Mouse (Mus musculus): ENCODE results near the gene Ddx58. TPM values are rescaled to one million over a fixed set of nuclear protein-coding genes. Genes with fewer than 3 reads are reported as not detected.
A peak's percentile ranks its signal among the peaks of the same experiment; 100 is the strongest.

Gene Ddx58
- total and polyA plus RNA-seq, 3 experiments, result 13.3 to 30.3 (median 25.2) TPM

DNA sequence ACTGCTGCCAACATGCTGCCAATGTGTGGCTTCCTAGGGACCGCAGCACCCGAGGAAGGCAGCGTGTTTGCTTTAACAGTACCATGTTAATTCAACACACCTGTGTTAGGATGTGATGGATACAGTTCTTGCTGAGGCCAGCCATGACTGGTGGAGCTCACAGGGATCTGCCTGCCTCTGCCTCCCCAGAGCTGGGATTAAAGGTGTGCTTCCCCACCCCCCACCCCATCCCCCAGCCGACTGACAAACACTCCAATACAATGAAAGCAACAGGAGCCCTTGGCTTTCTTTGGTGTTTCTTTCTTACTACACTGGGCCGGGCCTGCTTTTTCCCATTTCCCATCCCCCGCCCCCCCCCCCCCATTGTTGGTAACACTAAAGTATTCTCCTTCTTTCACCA lies 5.4 kb downstream of the Ddx58 start:
- DNase-seq, result no peak

DNA sequence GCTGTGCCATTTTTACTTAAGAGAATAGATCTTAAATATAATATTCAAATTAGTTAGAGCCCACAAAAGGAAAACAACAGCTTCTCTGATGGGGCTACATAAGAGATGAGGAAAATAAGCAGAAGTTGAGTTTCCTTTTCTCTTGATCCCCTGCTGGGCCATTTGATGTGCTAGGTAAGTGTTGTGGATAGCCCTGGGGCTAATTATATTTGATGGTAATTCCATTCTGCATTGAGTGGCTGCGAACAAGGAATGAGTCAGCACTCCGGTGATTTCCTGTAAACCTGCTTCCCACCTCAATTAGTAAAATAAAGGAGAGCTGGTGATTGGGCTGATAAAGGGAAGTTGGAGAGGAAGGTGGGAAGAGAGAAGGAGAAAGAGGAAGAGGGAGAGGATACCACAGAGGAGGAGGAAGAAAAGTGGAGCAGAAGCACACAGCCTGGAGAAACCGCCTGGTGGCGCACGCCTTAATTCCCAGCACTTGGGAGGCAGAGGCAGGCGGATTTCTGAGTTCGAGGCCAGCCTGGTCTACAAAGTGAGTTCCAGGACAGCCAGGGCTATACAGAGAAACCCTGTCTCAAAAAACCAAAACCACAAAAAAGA lies 6.5 kb downstream of the Ddx58 start:
- no peak for DNase-seq

DNA sequence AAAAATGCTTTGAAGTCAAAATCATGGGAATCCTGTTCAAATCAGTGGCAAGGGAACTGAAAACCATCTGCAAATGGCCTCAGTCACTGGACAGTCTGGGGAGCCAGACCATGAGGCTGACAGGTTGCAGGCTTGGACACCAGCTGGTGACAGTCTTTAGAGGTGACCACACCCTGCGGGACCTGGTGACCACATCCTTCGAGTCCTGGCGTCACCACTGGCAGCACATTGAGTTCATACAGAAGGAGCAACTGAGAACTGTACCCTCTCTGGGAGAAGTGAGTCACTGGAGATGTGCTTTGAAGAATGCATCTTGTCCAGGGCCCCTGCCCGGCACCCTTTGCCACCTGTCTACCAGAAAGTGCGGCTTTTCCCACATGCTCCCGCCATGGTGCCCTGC lies 9.9 kb downstream of the Ddx58 start:
- DNase-seq, result no peak

GRCm38 (mm10) chr4:40227886-40228285 lies 11.7 kb downstream of the Ddx58 start:
- no peak for DNase-seq

- DNase-seq, result no peak
These were observed 12.5 kb downstream of the Ddx58 start for GRCm38 (mm10) chr4:40227131-40227530.

DNA sequence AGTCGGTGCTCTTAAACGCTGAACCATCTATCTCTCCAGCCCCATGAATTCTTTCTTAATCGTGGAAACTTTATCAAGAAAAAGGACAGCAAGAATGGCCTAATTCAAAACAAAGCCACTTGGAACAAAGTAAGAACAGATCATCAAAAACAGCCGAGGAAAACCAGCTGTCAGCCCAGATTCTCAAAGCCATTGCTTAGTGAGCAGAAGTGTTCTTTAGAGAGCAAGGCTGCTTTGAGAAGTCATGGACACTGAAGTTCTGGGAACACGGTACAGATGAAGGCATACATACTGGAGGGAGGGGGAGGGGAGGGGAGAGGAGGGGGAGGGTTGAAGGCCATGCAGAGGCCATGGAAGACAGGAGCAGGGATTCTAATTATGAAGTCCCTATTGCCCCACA lies 13.5 kb downstream of the Ddx58 start:
- no peak for DNase-seq

GRCm38 (mm10) chr4:40221876-40222585 lies 17.6 kb downstream of the Ddx58 start:
- DNase-seq, result no peak

GRCm38 (mm10) chr4:40221004-40221760 lies 18.4 kb downstream of the Ddx58 start:
- no peak for DNase-seq

GRCm38 (mm10) chr4:40220437-40220836 lies 19.2 kb downstream of the Ddx58 start:
- no peak for DNase-seq

DNA sequence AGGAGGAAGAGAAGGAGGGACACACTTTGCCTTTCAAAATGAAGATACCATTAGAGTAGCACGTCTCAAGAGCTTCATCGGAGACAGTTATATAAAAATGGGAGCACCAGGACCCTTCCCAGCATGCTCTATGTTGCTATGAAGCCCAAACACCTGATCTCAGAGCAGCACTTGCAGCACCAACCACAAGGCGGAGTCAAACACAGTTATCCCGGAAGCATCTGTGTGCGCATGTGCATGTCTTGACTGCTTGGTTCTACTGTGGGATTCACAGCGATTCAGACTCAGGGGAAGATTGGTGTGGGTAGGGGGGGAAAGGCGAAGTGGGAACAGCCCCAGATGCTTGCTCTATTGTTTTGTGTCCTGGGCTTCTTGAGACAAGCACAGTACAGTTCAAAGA lies 21.2 kb downstream of the Ddx58 start:
- no peak for DNase-seq

DNA sequence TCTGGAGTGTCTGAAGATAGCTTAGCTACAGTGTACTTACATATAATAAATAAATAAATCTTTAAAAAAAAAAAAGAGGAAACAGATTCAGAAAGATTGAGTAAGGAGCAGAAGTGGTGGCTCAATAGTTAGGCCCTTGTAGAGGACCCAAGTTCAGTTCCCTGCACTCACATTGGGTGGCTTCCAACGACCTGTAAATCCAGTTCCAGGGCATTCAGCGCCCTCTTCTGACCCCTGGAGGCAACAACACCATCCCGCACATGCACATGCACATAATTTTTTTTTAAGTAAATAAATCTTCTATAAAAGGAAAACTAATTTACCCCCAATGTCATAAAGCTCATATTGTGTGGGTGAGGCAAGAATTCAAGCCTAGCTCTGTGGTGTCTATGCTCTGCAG lies 21.7 kb downstream of the Ddx58 start:
- no peak for DNase-seq

DNA sequence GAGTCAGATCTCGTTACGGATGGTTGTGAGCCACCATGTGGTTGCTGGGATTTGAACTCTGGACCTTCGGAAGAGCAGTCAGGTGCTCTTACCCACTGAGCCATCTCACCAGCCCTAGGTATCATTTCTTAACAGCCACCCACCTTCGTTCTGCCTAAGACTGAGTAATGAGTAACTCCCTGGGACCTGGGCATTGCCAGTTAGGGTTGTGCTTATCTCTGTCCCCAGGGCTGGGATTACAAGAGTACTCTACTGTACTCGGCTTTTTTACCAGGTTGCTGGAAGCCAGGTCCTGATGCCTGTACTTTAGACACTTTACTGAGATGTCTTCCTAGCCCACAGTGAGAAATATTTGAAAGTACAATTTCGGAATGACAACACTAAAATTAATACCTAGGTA lies 27.5 kb downstream of the Ddx58 start:
- DNase-seq, result no peak

DNA sequence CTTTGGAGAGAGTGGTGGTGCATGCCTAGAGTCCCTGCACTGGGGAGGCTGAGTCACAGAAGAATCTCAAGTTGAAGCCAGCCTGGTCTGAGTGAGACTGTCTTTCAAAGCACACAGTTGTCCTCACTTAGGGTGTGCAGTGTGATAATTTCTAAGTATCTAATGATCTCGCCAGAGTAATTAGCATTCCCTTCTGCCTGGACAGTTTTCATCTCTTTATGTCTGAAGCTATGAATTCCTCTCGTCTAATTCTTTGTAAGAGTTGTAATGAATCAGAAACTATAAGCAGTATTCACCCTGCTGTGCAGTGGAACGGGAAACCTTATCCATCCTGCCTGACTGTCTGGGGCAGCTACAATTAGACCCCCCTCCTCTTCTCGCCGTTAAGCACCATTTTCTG lies 31.9 kb downstream of the Ddx58 start:
- DNase-seq, result no peak

DNA sequence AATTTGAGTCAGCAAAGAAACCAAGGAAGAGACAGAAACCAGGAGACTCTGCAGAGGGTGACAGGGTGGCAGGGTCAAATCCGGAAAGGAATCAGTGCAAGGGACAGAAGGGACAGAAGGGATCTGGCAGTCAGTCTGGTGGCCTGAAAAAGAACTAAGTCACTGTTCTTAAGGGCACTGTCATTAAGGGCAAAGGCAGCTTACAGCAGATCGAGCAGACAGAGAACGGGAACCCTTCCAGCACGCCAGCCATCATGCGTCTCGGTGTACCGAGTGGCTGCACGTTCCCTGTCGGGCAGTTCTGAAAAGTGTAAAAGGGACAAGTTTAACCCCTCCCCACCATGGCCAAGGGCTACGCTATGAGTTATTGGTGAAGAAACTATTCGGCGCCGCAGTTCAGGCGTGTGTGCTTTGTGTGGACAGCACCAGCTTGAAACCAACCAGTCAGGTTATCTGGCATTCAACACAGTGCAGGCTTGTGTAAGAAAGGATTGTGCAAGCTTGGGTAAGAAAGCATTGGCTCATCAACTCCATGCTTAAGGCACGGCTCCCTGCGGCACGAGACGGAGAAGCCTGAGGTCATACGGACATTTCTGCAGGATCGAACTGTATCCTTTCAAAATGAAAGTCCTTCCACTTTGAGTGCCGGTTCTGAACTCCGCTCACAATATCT lies 34.3 kb downstream of the Ddx58 start:
- DNase-seq, result peak; percentile 61

- DNase-seq, result no peak
These were observed 35.3 kb downstream of the Ddx58 start for GRCm38 (mm10) chr4:40204374-40204773.

DNA sequence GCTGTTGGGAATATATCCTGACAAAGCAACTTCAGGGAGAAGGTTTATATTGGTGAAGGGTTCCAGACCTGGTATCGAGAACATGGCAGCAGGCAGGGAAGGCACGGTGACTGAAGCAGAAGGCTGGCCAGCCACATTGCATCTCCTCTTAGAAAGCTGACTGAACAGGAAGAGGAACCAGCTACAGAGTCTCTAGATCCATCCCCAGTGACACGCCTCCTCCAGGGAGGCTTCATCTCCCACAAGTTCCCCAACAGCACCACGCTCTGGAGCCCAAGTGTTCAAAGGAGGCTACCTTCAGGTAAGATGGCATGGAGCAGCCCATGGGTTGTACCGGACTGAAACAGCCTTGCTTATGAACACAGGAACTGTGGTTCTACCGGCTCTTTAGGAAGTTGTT lies 37.4 kb downstream of the Ddx58 start:
- DNase-seq, result no peak

DNA sequence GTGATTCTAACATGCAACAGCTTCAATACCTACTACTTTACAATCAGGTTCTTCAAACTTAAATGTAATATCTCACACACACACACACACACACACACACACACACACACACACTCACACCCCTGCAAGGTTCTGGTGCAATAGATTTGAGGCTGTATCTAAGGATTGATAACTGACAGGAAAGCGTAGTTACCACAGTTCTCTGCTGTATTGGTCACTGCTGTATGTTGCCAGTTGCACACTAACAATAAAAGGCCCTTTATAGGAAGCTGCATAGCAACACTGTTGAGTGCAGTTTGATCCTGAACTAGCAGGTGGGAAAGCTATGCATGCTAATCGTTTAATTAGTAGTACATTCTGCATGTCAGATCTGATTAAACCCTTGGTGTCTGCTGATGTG lies 44.3 kb downstream of the Ddx58 start:
- DNase-seq, result no peak

- no peak for DNase-seq
These were observed 46.2 kb downstream of the Ddx58 start for GRCm38 (mm10) chr4:40193461-40193860.

- DNase-seq, result no peak
These were observed 47.4 kb downstream of the Ddx58 start for GRCm38 (mm10) chr4:40192246-40192645.

DNA sequence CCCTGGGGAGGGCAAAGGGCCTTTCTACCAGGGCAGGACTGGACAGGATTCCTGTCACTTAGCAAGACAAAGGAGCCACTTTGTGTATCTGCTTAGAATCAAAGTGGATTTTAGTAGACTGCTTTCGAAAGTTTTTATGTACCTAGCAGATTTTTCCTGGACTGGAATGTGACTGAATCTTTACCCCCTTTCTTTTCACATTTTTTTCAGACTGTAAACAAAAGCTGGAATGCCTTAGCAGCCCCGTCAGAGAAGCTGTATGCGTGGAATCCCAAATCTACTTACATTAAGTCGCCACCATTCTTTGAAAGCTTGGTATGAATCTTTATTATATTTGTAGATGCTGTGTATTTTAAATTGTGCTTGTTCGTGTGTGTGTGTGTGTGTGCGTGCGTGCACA lies 51.7 kb downstream of the Ddx58 start:
- no peak for DNase-seq

DNA sequence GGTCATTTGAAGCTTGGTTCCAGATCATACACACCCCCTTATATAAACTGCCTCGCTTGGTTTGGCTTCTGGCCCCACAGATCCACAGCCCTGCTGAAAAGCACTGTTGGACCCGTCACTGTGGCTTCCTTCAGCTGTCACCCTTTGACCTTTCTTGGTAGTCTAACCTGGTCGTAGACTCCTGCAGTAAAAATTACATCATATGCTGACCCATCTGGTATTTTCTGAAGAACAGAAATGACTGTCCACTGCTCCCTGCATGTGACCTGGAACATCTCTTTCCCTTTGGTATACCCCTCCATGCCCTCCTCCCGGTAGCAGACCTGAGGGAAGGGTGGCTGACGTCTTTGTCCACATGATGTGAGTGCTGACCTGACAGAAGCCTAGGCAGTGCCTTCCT lies 55.2 kb downstream of the Ddx58 start:
- DNase-seq, result no peak

- no peak for DNase-seq
These were observed 55.8 kb downstream of the Ddx58 start for GRCm38 (mm10) chr4:40183781-40184180.

All from adrenal gland, adult 2 months (tissue).